Mouse (Mus musculus): ENCODE results near the gene Pdyn. TPM values are rescaled to one million over a fixed set of nuclear protein-coding genes. Genes with fewer than 3 reads are reported as not detected.
A peak's percentile ranks its signal among the peaks of the same experiment; 100 is the strongest.

The Pdyn gene
- polyA plus RNA-seq (2012; ENCODE audit: insufficient read depth, insufficient read length, low replicate concordance, missing spikeins) = not detected in 2 replicates

DNA sequence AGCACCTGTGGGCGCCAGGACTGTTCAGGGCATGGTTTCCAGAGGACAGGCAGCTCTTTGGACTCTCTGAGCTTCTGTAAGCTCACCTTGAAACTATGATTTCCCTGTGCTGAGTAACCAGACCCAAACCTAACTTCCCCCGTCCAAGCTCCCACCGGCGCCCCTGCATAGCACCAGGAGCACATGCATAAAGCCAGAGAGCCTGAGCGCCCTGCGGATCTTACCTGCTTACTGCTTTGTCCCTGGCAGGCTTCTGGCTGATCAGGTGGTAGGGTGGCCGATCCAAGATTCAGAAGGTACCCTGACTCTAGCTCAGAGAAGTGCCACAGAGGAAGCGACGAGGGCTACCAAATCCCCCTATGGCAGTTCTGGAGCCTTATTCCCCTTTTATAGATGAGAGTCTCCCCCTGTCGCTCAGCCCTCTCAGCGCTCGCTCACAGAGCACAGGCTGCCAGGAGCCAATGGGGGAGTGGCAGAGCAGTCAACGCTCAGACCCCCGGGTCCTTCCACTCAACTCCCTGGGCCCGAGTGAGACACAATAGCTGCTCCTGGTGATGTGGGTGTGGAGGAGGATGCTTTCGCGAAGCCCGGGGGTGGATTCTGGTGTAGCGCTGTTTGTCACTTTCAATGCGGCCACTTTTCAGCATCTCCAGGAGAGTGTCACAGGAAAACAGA lies at the start of gene Pdyn:
Gene Pdyn (minus strand): TSS at position 361 of the 675 bp plus-strand sequence.
- Histone ChIP-seq H3K27ac (ENCODE audit: insufficient read depth, low read depth, low read length) (no peak within 1 kb of the TSS), H3K4me1 (ENCODE audit: control insufficient read depth, insufficient read depth, low read length) (peaks cover 12% of the 10 kb centered on the region; the same call in 1 of the 2 replicates), H3K4me3 (ENCODE audit: insufficient read depth, low read depth, low read length) (peak within 1 kb of the TSS; percentile 13; the same call in 1 of the 2 replicates)
- TF ChIP-seq CTCF (IDR thresholded peaks at IDR 0.05; ENCODE audit: insufficient read depth, low read depth, low read length) = no peak
- no peak for TF ChIP-seq POLR2A (IDR thresholded peaks at IDR 0.05; ENCODE audit: insufficient read depth, low read depth, low read length)
- 7% methylated on average over 20 of the region's 20 CpGs for WGBS

DNA sequence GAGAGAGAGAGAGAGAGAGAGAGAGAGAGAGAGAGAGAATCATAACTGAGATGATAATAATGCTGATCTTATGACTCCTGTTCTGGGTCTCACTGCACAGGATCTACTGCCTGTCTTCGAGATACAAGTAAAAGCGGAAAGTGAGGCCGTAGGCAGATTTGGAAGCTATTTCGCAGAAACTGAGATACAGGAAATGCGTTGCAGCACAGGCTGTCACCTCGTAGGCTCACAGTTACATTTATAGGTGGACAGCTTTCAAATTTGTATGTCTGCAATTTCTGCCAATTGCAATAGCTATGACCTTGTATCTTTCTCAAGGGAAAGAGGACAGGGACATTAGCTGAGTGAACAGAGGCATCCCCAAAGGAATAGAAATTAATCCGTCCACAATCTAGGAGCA lies 42.4 kb upstream of the Pdyn start:
- Histone ChIP-seq H3K27ac (ENCODE audit: insufficient read depth, low read depth, low read length) (no peak overlapping the region), H3K4me3 (ENCODE audit: insufficient read depth, low read depth, low read length) (no peak overlapping the region), H3K4me1 (ENCODE audit: control insufficient read depth, insufficient read depth, low read length) (no peaks in the 10 kb centered on the region)
- no peak for TF ChIP-seq POLR2A (IDR thresholded peaks at IDR 0.05; ENCODE audit: insufficient read depth, low read depth, low read length)
- 92% methylated on average over 7 of the region's 7 CpGs for WGBS

DNA sequence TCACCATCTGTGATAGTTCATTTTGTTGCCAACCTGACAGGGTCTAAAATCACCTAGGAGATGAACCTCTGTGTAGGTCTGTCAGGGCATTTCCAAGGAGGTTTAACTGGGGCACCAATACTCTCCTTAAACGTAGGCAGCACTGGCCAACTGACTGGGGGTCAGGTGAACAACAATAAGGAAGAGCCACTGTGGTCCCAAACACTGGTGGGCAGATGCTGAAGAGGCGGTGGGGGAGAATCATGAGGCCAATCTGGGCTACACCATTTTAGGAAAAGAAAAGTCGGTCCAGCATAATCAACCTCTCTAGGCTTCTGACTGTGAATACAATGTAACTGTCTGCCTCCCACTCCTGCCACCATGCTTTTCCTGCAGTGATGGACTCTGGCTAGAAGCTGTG lies 40.9 kb upstream of the Pdyn start:
- no peak overlapping the region for H3K4me3 ChIP-seq (ENCODE audit: insufficient read depth, low read depth, low read length)
- TF ChIP-seq CTCF (IDR thresholded peaks at IDR 0.05; ENCODE audit: insufficient read depth, low read depth, low read length) = no peak
- no peak for TF ChIP-seq POLR2A (IDR thresholded peaks at IDR 0.05; ENCODE audit: insufficient read depth, low read depth, low read length)
- no peak overlapping the region for H3K27ac ChIP-seq (ENCODE audit: insufficient read depth, low read depth, low read length)
- WGBS = 82% methylated on average over 3 of the region's 3 CpGs
- H3K4me1 ChIP-seq (ENCODE audit: control insufficient read depth, insufficient read depth, low read length) = no peaks in the 10 kb centered on the region

DNA sequence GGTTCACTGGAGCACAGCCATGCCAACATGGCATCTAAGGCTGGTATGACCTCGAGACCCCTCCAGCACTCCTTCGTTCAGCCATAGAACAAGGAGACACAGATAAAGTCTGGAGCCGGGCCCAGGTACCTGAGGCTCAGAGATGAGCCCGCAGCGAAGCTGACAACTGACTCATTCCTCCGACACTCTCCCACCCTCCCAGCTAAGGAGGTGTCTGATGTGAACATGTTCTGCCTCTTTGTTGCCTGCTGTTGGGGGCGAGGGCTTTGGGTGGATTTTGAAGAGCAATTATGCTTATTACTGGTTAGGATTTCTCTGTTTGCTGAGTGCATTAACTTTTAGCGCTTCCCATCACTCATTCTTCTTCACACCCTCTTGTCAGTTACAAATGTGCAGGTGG lies 34.4 kb upstream of the Pdyn start:
- Histone ChIP-seq H3K4me3 (ENCODE audit: insufficient read depth, low read depth, low read length) (no peak overlapping the region), H3K27ac (ENCODE audit: insufficient read depth, low read depth, low read length) (no peak overlapping the region), H3K4me1 (ENCODE audit: control insufficient read depth, insufficient read depth, low read length) (no peaks in the 10 kb centered on the region)
- 56% methylated on average over 8 of the region's 8 CpGs for WGBS
- no peak for TF ChIP-seq CTCF (IDR thresholded peaks at IDR 0.05; ENCODE audit: insufficient read depth, low read depth, low read length)
- TF ChIP-seq POLR2A (IDR thresholded peaks at IDR 0.05; ENCODE audit: insufficient read depth, low read depth, low read length) = no peak

DNA sequence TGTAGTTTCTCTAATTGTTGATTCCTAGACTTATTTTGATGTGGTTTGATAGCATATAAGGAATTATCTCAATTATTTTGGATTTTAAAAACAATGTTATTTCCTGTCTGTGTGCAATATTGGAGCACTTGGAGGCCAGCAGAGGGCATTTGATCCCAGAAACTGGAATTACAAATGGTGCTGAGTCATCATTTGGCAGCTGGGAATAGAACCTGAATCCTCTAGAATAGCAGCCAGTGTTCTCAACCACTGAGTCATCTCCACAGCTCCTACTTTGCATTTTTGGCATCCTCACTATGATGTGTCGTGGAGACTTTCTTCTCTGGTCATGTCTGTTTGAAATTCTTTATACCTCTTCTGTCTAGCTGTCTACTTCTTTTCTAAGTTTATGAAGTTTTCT lies 30.0 kb upstream of the Pdyn start:
- no peak overlapping the region for H3K27ac ChIP-seq (ENCODE audit: insufficient read depth, low read depth, low read length)
- H3K4me1 ChIP-seq (ENCODE audit: control insufficient read depth, insufficient read depth, low read length) = no peaks in the 10 kb centered on the region
- H3K4me3 ChIP-seq (ENCODE audit: insufficient read depth, low read depth, low read length) = no peak overlapping the region
- WGBS = 76% methylated on average over 1 of the region's 1 CpGs
- TF ChIP-seq POLR2A (IDR thresholded peaks at IDR 0.05; ENCODE audit: insufficient read depth, low read depth, low read length) = no peak
- TF ChIP-seq CTCF (IDR thresholded peaks at IDR 0.05; ENCODE audit: insufficient read depth, low read depth, low read length) = no peak

DNA sequence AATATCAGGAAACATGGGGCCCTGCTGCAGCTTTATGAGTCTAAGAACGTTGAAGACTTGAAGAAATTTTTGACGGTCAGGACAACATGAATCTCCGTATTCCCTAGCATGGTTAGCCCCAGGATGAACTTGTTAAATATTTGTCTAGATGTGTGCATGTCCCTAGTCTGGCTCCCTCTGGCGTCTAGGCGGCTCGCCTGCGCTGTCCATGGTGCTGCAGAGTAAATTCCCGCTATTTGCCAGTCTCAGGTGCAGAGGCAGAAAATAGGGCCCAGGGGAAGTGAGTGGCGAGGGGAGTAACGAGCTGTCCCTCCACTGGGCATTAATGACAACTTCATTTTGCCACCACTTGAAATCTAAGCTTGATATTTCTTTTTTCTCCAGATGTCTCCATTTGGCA lies 16.0 kb upstream of the Pdyn start:
- no peak overlapping the region for H3K27ac ChIP-seq (ENCODE audit: insufficient read depth, low read depth, low read length)
- no peak for TF ChIP-seq POLR2A (IDR thresholded peaks at IDR 0.05; ENCODE audit: insufficient read depth, low read depth, low read length)
- no peak for TF ChIP-seq CTCF (IDR thresholded peaks at IDR 0.05; ENCODE audit: insufficient read depth, low read depth, low read length)

DNA sequence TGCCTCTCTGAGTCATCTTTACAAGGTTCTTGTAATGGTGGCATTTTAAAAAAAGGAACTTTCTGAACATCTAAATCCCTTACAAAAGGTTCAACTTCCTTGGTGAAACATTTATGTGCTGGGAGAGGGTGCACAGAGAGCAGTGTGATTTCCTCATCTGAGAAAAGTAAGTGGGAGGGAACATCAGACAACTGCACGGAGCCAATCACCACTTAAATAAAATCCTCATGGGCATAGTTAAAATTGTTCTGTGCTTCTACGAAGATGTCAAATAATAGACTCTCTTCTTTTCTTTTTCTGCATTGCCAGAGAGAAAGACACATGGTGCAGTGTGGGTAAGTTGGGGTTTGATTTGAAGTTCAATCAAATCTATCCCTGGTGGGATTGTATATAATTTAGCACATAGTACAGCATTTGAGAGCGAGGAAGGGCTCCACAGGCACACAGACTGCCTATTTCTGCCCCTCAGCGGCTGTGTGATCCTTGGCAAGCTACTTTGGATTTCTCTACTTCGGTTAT lies 13.4 kb upstream of the Pdyn start:
- Histone ChIP-seq H3K4me3 (ENCODE audit: insufficient read depth, low read depth, low read length) (no peak overlapping the region), H3K4me1 (ENCODE audit: control insufficient read depth, insufficient read depth, low read length) (peaks cover 2% of the 10 kb centered on the region; the same call in 1 of the 2 replicates), H3K27ac (ENCODE audit: insufficient read depth, low read depth, low read length) (0 out of 2 replicates have a peak overlapping the region, but pooled peaks have one; percentile 71)
- TF ChIP-seq CTCF (IDR thresholded peaks at IDR 0.05; ENCODE audit: insufficient read depth, low read depth, low read length) = no peak
- TF ChIP-seq POLR2A (IDR thresholded peaks at IDR 0.05; ENCODE audit: insufficient read depth, low read depth, low read length) = no peak
- WGBS = 53% methylated on average over 5 of the region's 5 CpGs

More for the DNA sequence above, 16.0 kb upstream of the Pdyn start:
- no peak overlapping the region for H3K4me3 ChIP-seq (ENCODE audit: insufficient read depth, low read depth, low read length)
- 28% methylated on average over 10 of the region's 10 CpGs for WGBS
- H3K4me1 ChIP-seq (ENCODE audit: control insufficient read depth, insufficient read depth, low read length) = peaks cover 2% of the 10 kb centered on the region; the same call in 1 of the 2 replicates

DNA sequence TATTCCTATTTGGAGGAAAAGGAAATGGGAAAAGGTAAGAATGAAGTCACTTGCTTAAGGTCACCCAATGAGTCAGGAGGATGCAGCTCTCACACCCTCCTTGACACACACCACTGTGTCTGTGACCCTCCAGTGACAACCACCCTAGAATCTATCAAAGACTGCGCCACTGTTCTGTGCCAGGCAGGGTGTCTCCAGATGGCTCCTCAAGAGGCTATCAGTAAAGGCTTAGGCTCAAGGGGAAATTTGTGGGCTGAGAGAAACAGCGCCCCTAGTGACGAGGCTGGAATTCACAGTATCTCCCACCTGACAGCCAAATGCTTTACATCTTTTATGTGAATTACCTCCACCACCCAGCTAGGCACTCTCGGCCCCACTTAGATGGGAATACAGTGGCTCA lies 3.6 kb downstream of the Pdyn start:
- no peak overlapping the region for H3K27ac ChIP-seq (ENCODE audit: insufficient read depth, low read depth, low read length)
- TF ChIP-seq CTCF (IDR thresholded peaks at IDR 0.05; ENCODE audit: insufficient read depth, low read depth, low read length) = peak; percentile 21; the same call in 1 of the 2 replicates
- no peak for TF ChIP-seq POLR2A (IDR thresholded peaks at IDR 0.05; ENCODE audit: insufficient read depth, low read depth, low read length)
- no peak overlapping the region for H3K4me3 ChIP-seq (ENCODE audit: insufficient read depth, low read depth, low read length)
- peaks cover 12% of the 10 kb centered on the region; the same call in 1 of the 2 replicates for H3K4me1 ChIP-seq (ENCODE audit: control insufficient read depth, insufficient read depth, low read length)
- 18% methylated on average over 4 of the region's 4 CpGs for whole genome bisulfite sequencing

DNA sequence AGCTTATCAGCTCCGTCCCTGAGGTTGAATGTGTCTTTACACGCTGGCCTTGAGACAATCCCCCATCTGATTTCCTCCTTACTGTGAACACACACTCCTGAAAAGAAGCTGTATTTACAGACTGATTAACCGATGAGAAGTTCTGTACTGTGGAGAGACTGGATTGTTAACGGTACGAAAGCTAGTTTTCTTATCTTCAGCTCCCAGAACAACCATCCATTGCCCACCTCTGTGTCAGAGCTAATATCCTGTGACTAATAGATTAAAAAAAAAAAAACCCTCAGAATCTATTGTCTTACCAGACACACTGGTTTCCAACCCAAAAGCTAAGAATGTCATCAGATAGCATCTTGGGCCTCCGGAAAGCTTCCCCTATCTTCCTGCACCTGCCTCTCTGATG lies 5.3 kb downstream of the Pdyn start:
- Histone ChIP-seq H3K27ac (ENCODE audit: insufficient read depth, low read depth, low read length) (no peak overlapping the region), H3K4me3 (ENCODE audit: insufficient read depth, low read depth, low read length) (no peak overlapping the region), H3K4me1 (ENCODE audit: control insufficient read depth, insufficient read depth, low read length) (peaks cover under 1% of the 10 kb centered on the region; the same call in 1 of the 2 replicates)
- TF ChIP-seq CTCF (IDR thresholded peaks at IDR 0.05; ENCODE audit: insufficient read depth, low read depth, low read length) (no peak), POLR2A (IDR thresholded peaks at IDR 0.05; ENCODE audit: insufficient read depth, low read depth, low read length) (no peak)
- 74% methylated on average over 6 of the region's 6 CpGs for WGBS
